Mouse (Mus musculus) urinary bladder, adult 18-20 months (tissue): ENCODE measurements around the gene Comp.

ENCODE experiments used
- DNase-seq, 2 experiments: peaks; one replicate each; pipeline ENCODE4 v3.0.0; 2022; ENCODE audit warnings: low spot score in 2 of 2, mixed read lengths in 2 of 2

Gene Comp

DNA sequence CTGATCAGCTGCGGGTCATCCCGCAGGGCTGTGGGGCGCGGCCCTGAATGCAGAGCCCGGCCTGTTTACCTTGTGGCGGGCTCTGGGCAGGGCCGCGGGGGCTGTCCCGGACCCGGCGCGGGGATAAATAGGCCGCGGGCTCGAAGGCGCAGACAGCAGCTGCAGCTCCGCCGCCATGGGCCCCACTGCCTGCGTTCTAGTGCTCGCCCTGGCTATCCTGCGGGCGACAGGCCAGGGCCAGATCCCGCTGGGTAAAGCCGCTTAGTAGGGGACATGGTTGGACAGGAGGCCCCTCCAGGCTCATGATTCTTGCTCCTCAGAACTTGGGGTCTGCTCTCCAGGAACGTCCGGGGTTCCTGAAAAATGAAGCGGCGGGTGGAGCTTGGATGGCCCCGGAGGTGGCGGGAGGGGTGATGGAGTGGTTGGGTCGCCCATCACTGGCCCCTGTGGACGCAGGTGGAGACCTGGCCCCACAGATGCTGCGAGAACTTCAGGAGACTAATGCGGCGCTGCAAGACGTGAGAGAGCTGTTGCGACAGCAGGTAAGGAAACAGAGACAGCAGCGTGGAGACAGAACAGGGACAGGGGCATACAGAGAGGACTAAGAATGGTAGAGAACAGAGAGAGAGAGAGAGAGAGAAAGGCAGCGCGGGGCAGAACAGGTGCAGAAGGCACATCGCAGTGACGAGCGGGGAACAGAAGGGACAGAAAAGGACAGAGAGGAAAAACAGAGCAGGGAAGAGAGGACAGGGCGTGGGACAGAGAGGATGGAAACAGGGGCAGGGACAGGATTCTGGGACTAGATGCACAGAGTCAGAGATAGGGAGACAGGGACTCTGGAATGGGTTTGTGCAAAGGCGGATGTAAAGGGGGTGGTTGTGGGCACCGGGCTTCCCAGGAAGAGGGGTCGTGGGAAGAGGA, at the start of gene Comp:
TSS of gene Comp (plus strand) at position 162 of the 921 bp plus-strand sequence.
- DNase-seq: no peak

DNA sequence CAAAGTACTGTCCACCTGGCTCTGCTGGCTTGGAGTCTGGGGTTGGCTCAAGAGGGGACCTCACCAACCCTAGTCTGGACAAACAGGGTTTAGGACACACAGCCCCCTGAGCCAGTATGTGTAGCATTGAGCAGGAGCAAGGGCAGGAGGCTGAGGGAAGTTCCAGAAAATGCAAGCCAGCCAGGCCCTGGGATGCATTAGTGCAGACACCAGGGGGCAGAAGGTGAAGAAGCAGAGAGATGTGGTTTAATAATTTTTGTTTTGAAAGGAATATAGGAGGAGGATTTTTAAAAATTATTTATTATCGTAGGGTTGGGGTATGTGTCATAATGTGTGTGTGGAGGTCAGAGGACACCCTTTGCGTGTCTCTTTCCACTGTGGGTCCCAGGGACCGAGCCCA, 49.6 kb upstream of the Comp start:
- DNase-seq: no peak

DNA sequence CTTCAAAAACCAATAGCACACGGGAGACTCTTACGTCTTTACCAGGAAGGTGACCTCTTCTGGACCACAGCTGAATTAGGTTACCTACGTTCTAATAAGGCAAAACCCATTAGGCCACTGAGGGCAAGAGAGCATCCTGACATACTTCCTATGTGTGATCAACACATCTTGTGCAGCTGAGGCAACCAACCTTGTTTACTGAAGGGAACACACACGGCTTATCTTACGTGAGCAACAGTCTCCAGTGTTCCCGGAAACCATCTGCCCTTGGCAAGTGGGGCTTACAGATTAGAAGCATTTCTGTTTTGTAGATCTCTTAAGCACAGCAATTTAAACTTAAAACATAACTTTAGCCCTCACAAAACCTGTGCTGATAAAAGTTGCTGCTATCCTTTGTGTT, 45.8 kb upstream of the Comp start:
- DNase-seq: no peak

DNA sequence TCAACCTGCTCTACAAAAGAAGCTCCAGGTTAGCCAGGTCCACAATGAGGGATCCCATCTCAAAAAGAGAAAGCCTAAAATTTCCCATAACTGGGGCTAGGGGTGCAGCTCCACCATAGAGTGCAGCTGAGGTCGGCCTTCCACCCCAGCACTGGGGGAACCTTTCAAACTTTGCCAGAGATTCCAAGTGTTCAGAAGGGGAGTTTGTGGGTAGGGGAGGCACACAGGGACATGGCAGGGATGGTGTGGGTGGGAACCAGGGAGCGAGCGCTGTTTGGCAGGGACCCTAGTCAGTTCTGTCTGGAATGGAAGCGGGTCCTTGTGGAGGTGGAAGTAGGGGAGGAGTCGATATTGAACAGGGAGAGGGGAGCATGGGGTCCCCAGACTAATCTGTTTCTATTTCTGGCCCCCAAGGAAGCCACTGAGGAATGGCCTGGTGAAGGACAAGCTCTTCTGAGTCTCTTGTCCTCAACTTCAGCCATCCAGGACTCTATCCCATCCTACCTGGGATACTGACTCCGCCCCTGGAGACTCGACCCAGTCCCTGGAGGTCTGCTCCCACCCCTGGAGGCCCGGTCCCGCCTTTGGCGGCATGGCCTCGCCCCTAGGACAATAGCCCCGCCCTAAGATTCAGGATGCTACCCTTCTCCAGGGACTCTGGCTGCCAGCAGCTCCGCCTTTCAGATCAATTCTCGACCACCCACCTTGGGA, 44.1 kb upstream of the Comp start, which contains the start of gene Gdf1:
TSS of gene Gdf1 (plus strand) at position 694 of the 711 bp plus-strand sequence.
- no peak for DNase-seq

DNA sequence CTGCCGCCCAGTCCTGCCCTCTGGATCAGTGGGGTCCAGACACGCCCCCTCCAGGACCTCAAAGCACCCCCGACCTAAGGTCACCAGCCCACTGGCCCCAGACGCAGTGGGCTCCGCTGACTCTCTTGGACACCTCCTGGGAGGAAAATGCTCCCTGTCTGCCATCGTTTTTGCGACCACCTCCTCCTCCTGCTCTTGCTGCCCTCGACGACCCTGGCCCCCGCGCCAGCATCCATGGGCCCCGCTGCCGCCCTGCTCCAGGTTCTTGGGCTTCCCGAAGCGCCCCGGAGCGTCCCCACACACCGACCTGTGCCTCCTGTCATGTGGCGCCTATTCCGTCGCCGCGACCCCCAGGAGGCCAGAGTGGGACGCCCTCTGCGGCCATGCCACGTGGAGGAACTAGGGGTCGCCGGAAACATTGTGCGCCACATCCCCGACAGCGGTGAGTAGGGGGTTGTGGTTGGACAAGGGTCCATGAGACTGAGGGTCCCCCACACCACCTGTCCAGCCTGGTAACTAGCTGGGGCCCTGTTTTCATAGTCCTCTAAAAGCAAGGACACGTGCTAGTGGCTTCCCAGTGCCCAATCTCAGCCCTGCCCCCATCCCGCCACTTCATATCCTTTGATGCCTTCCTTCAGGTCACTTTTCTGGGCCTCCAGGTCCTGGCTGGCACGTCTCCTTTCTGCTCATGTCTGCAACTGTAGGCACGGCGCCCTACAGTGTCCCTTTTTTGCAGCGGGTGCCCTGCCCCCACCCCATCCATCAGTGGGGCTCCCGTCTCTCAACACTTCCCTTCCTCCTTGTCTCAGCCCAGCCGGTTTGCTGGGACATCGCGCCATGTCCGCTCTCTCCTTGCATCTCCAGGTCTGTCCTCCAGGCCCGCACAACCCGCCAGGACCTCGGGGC, 43.3 kb upstream of the Comp start:
- DNase-seq: no peak

DNA sequence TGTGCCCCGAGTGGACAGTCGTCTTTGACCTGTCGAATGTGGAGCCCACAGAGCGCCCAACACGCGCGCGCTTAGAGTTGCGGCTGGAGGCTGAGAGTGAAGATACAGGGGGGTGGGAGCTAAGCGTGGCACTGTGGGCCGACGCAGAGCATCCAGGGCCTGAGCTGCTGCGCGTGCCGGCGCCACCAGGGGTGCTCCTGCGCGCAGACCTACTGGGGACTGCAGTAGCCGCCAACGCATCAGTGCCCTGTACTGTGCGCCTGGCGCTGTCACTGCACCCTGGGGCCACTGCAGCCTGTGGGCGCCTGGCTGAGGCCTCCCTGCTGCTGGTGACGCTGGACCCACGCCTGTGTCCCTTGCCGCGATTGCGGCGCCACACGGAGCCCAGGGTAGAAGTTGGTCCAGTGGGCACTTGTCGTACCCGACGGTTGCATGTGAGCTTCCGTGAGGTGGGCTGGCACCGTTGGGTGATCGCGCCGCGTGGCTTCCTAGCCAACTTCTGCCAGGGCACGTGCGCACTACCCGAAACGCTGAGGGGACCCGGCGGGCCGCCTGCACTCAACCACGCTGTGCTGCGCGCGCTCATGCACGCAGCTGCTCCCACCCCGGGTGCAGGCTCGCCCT, 42.5 kb upstream of the Comp start:
- no peak for DNase-seq

DNA sequence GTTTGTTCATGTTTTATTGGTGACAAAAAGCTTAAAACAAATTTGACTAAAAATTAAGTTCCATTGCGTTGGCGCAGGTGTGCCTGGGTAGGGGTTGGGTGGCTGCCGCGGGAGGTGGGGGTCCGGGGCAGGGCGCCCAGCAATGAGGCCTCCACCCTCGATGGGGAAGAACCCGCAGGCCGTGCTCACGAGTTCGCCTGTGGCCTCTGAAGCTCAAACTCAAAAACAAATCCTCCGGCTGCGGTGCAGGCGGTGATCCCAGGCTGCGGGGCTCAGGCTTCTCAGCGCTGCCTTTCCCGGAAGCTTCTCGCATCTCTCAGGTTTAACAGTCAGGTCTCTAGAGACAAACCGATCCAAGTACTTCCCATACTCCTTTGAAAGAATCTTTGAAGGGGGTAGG, 41.8 kb upstream of the Comp start:
- DNase-seq: no peak

DNA sequence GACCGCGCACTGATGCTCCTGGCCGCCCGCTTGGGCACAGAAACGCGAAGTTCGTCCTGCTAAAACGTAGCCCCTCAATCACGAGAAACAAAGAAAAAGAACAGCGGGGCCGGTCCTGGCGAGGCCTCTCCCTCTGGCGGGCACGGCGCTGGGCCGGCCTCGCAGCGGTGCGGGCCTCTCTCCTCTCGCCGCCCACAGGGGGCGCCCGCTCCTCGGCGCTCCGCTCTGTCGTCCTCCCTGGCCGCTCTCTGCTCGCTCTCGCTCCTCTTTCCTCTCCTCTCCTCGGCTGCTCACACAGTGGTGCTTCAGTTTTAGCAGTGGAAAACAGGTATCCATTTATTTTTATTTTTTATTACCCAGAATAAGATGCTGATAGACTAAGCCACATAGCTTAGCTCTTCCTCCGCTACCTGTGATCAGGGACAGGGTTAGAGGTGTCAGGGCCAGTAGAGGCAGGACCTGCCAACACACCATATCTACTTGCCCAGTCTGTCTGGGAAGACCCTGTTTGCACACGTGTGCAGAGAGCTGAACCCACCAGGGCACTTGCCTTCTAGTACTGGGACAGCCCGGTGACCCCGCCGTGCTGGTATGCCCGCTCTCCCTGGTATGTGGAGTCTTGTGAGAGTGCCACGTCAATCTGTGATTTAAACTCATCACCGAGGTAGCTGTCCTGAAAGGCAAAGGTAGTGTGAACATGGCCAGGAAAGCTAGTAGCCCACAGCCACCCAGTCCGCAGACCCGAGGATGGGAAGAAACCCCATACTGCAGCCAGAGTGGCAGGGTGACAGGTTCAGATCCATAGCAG, 41.1 kb upstream of the Comp start:
- peak; percentile 35 to 49 for DNase-seq

DNA sequence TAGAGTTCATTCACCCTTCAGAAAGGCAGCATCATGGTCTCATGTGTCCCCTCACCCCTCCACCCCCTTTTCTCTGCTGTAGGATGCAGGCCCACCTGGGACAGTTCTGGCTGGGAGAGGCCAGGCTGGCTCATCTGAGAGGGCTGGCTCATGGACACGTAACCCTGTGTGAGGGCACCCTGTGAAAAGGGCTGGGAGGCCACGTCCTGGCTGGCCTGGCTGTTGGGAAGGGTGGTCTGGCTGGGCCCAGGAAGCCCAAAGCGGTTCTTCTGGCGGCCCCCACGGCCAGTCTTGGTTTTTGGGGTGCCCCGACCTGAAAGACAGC, 40.5 kb upstream of the Comp start:
- no peak for DNase-seq

DNA sequence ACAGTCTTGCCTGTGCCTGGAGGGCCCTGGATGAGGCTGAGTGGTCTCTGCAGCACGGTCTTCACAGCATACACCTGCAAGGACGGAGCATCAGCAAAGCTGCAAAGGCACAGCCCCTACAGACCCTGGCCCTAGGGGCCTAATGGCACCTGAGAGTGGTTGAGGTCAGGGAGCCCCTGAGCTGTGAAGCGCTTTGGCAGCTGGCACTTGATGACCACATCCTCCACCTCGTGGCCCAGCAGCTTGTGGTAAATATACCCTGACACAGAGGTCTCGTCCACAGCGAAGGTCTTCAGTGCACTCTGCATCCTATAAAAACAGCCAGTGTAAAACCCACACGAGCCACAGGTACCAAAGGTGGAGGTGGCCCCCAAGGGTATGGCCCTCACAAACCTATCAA, 34.4 kb upstream of the Comp start:
- no peak for DNase-seq

DNA sequence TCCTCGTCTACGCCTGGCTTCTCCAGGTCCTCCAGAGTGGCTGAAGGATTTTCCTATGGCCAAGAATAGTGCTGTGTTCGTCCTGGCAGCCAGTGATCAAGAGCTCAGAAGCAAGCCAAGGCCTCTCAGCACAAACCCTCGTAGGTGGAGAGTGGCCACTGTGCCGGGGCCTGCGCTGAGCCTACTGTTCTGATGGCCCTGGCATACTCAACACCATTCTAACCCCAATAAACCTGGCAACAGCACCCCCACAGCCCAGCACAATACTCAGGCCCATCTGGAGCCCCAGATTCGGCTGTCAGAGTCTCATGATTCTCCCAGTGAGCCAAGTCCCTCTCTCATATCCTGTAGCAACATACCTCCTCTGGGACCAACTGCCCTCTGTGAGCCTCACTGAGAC, 32.7 kb upstream of the Comp start:
- DNase-seq: no peak

DNA sequence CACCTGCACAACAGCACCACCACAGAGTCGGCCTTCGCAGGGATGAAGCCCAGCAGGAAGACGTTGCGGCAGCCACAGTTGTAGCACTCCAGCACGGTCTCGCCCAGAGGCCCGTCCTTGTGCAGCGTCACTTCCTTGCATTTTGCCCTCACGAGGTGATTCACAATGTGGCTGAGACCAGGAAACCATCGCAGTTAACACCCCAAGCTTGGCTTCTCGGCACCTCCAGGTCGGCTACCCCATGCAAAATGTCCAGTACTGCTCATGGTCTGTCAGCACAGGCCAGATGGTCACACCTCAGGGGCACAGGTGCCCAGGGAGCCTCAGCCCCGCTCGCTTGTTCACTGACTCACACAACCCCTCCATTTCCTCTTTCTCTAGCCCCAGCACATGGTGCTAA, 31.4 kb upstream of the Comp start:
- no peak for DNase-seq

DNA sequence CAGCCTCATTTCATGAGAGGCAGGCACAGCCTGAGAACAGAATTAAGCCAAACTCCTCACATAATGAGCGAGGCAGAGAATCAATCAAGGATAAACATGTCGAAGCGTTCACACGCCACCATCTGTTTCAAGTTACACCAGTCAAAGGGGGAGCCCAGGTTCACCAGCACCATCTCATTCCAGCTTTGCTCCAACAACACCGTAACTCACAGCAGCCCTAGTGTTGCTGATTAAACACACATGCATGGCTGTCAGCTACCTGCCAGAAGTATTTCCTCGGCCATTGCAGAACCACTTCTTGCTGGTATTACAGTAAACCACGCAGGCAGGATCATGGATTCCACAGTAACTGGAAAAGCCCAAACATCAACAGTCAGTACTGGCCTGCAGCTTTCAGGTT, 30.3 kb upstream of the Comp start:
- DNase-seq: no peak

DNA sequence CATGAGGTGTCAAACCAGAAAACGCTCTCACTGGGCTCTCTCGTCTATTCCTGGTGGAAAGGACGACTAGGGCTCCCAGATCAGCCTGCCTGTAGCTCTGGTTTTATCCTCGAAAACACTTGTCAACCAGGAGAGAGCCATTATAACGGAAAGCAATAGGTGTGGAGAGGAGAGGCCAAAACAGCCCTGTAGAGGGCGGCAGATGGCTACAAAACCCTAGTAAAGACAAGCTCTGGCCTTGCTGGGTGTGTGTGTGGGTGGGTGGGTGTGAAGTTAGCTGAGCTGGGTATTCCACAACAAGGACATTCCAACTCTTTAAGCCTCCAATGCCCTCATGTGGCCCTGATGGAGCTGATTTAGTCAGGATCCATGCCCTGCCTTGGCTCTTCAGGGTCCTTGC, 29.7 kb upstream of the Comp start:
- DNase-seq: no peak

DNA sequence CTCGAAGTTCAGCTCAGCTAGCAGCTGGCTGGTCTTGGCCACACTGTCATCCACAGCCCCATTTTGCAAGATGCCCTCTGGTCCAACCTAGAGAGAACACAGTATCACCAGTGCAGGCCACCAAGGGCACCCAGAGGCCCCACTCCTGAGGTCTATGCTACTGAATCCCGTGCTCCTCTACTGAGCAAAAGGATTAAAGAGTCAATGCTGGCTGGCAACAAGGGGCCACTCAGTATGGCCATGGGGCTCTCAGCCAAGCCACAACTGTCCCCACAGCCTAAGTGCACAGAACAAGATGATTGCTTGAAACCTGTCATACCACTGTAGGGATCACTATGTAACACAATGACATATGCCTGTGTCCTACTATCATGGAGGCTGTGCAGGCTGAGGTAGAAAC, 29.1 kb upstream of the Comp start:
- no peak for DNase-seq

DNA sequence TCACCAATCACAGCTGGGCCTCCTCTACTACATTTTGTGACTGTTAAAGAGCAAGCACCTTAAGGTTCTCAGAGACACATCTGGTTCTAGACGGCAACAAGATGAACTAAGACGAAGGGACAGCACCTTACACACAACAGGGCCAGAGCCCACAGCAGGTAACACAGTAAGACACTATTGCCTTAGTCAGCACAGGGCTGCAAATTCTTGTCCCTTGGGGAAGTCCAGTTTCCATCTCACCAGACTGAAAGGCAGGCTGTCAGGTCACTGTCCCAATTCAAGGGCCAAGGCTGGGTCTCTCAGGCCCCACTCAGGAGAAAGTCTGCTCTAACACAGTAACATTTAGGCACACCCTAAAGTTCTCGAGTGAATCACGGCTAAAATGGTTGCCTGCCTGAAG, 25.9 kb upstream of the Comp start:
- no peak for DNase-seq

DNA sequence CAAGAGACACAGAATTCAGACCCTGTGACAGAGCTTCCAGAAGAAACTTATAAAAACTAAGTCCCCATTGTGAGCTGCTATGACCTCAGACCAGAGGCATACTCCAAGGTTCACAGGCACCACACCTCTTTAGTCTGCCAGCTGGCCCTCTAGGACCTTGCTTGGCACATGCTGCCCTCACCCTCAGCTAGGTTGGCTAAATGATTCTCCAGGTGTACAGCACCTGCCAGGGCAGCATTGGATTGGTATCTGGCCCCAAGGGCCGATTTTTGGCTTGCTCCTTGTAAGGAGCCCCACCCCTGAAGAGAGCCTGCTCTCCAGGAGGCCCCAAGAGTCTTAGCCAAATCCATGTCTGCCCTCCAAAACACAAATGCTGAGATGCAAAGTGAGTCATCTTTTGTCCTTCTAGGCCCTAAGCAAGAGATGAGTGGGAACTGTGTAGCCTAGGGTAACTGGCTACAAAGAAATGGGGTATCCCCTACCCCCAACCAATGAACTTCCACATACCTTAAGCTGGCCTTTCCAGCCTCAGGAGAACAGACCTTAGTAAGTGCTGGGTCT, 25.4 kb upstream of the Comp start:
- DNase-seq: no peak

DNA sequence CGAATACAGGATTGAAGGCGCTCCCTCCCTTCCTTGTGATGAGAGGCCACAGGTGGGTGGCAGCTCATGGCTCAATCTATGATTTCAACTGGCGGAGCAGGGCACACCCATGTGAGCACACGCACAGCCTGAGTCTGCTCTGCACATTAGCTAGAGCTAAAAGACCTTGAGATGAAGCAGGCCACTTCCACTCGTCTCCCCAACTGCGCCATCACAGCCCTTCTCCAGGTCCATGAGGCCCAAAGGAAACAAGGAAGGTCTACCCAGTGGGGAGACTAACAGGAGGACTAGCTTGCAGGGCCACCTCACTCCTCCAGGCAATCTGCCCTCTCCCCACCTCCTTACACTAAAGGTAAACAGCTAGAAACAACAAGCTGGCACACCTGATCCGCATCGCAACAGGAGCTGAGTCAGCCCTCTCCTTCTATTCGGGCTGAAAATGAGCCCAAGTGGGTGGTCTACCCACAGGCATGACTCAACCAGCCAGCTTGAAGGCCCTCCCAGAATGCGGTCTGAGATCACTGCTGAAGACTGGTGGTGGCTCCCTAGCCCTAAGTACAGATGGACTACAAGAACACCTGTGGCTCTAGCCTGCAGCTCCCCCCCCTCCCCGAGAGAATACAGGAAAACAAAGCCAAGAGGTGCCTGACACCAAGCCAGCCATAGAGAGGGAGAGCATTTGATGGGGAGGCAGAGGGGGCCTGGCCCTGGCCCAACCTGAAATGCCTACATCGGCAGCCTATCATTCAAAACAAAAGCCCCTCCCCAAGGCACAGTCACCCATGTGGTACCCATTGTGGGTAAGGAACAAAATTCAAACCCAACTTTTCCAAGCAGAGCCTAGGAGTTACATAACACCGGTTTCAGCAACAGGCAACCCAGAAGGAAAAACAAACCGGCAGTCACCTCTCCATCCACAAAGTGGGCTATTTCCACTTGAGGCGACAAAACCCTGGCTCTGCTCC, 22.0 kb upstream of the Comp start:
- DNase-seq: peak in 1 of 2 experiments; percentile 33

DNA sequence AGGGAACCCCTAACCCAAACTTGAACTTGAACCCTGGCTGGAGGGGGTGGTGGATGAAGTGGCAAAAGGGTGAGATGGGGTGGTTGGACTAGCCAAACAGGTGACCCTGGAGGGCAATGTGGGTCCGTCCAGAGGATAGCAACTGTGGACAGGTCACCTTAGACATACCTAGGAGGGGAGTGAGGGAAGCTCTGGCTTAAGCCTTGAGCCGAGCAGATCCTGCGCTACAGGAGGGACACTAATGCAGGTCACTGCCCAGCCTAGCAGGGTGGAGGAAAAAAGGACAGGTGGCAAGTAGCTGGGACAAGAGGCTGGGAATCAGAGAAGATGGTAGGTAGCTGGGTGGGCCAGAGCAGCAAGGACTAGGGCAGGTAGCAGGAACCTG, 21.4 kb upstream of the Comp start:
- DNase-seq: no peak
